Mouse (Mus musculus): ENCODE results near the gene Armh3.

GRCm38 (mm10) chr19:45920299-45921090 is 77.8 kb downstream of the Armh3 start:
- TF ChIP-seq HCFC1 (IDR thresholded peaks at IDR 0.05; ENCODE audit: borderline replicate concordance, insufficient read depth, low read length): no peak
- no peak for TF ChIP-seq ZNF384 (IDR thresholded peaks at IDR 0.05; ENCODE audit: low read depth, low read length)
